Mouse (Mus musculus) G1E (cell line): Measurements from ENCODE around the gene Cox7a2.

Experiments
- CTCF ChIP-seq: IDR thresholded peaks from 2 replicates; pipeline ENCODE4 v1.5.1; 2012; ENCODE audit warnings: low read depth, low read length, inconsistent platforms, mixed read lengths
- GATA1 ChIP-seq: IDR thresholded peaks from 2 replicates; pipeline ENCODE4 v1.6.1; 2012; ENCODE audit warnings: borderline replicate concordance, low read length, inconsistent platforms, mixed read lengths
- POLR2AphosphoS5 ChIP-seq: IDR thresholded peaks from 2 replicates; pipeline ENCODE4 v1.6.1; 2012; ENCODE audit warnings: low read depth, low read length, inconsistent platforms; ENCODE audit not compliant: insufficient replicate concordance
- TAL1 ChIP-seq: conservative IDR thresholded peaks from 2 replicates; pipeline ENCODE4 v1.6.1; 2012; ENCODE audit warnings: low read depth, low read length, inconsistent platforms, mixed read lengths

- TF ChIP-seq CTCF (no peak), GATA1 (no peak), TAL1 (no peak), POLR2AphosphoS5 (no peak)
These were observed 42.5 kb downstream of the Cox7a2 start for GRCm38 (mm10) chr9:79716909-79717835.
